Mouse (Mus musculus) liver, embryonic 15.5 days (tissue): Measurements from ENCODE around the gene Lonp1. TPM values are rescaled to one million over a fixed set of nuclear protein-coding genes. Genes with fewer than 3 reads are reported as not detected.
"Not testable (repeated sequence)": the region's sequence is repeated elsewhere in the genome, so short reads cannot be mapped to it uniquely, and the experiment has no call there.

Experiments used
- ATAC-seq: fragments of 200-750 bp; cut with Nextera tagmentation; 2 replicates; pipeline ENCODE4 v1.8.0; 2017; ENCODE audit warnings: moderate number of reproducible peaks, mild to moderate bottlenecking, moderate library complexity; ENCODE audit not compliant: insufficient read depth
- H3K27ac ChIP-seq: fragments of 300-500 bp; sonication (generic); replicated peaks from 2 replicates; pipeline ENCODE4 v1.5.1; 2015; ENCODE audit warnings: mild to moderate bottlenecking, inconsistent platforms
- H3K27me3 ChIP-seq: fragments of 300-500 bp; sonication (generic); 2 replicates; pipeline ENCODE4 v1.6.1; 2015; ENCODE audit warnings: mild to moderate bottlenecking, inconsistent platforms
- H3K36me3 ChIP-seq: fragments of 300-500 bp; sonication (generic); replicated peaks from 2 replicates; pipeline ENCODE4 v1.6.1; 2015; ENCODE audit warnings: moderate library complexity, mild to moderate bottlenecking, inconsistent platforms
- H3K4me1 ChIP-seq: fragments of 300-500 bp; sonication (generic); replicated peaks from 2 replicates; pipeline ENCODE4 v1.6.1; 2015; ENCODE audit warnings: inconsistent platforms
- H3K4me2 ChIP-seq: fragments of 300-500 bp; sonication (generic); 2 replicates; pipeline ENCODE4 v1.6.1; 2015; ENCODE audit warnings: moderate library complexity, mild to moderate bottlenecking, inconsistent platforms
- H3K4me3 ChIP-seq: fragments of 300-500 bp; sonication (generic); replicated peaks from 2 replicates; pipeline ENCODE4 v1.5.1; 2015; ENCODE audit warnings: mild to moderate bottlenecking, inconsistent platforms
- H3K9ac ChIP-seq: fragments of 300-500 bp; sonication (generic); 2 replicates; pipeline ENCODE4 v1.6.1; 2015; ENCODE audit warnings: moderate library complexity, mild to moderate bottlenecking, inconsistent platforms
- H3K9me3 ChIP-seq: fragments of 300-500 bp; sonication (generic); replicated peaks from 2 replicates; pipeline ENCODE4 v1.6.1; 2016; ENCODE audit warnings: inconsistent platforms
- WGBS: fragments of 180-500 bp; shearing (Covaris S2); methylation state at CpG from one replicate; pipeline ENCODE4 v1.1.7; 2015; ENCODE audit warnings: mixed read lengths; ENCODE audit not compliant: insufficient replicate concordance; 5-methylcytosine and 5-hydroxymethylcytosine counted together
- polyA plus RNA-seq: library from polyadenylated mRNA; unstranded; fragments of >200 nt; fragmentation: Nextera tagmentation; extraction: Ambion mirVana; gene quantifications from 2 replicates; pipeline ENCODE4 v1.2.1, GENCODE M21; 2015

The Lonp1 gene
- polyA plus RNA-seq, 1 experiment from 2014 or later, result 36.9 TPM

DNA sequence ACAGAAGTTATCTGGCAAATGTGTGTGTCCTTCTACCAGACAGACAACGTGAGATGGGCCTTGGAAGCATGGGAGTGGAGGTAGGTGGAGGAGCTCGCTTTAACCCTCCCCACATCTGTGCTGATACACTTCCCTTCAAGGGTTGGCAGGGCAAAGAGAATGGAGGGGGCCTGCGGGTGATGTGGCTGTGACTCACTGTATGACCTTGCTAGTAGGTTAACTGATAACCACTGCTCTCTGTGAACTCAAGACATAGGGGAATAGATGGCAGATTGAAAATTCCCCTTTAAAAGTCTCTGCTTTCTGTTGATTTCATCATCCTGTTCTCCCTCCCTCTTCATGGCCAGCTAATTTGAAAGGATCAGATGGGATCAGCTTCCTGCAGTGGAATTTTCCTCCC is 1.2 kb downstream of the Lonp1 start:
- Histone ChIP-seq H3K27ac (no peak overlapping the region), H3K9ac (peak overlapping the region; percentile 70; the same call in 1 of the 2 replicates)
- WGBS, result 42% methylated on average over 3 of the region's 3 CpGs

GRCm38 (mm10) chr17:56617628-56618027 is 9.1 kb downstream of the Lonp1 start:
- H3K9ac ChIP-seq, result no peak overlapping the region
- H3K27ac ChIP-seq, result no peak overlapping the region
- peaks cover 82% of the 10 kb centered on the region for H3K36me3 ChIP-seq
- whole genome bisulfite sequencing, result 77% methylated on average over 8 of the region's 8 CpGs
- no peak for ATAC-seq
- H3K9me3 ChIP-seq, result no peaks in the 10 kb centered on the region
- no peak overlapping the region for H3K4me3 ChIP-seq
- H3K27me3 ChIP-seq, result no peaks in the 10 kb centered on the region
- peaks cover 32% of the 10 kb centered on the region for H3K4me1 ChIP-seq
- H3K4me2 ChIP-seq, result no peak overlapping the region

More for the DNA sequence above, 1.2 kb downstream of the Lonp1 start:
- Histone ChIP-seq H3K36me3 (peaks cover 45% of the 10 kb centered on the region), H3K9me3 (no peaks in the 10 kb centered on the region), H3K4me3 (peak overlapping the region; percentile 82), H3K4me1 (peaks cover 33% of the 10 kb centered on the region), H3K27me3 (peaks cover 11% of the 10 kb centered on the region), H3K4me2 (peak overlapping the region; percentile 86)
- ATAC-seq, result no peak

DNA sequence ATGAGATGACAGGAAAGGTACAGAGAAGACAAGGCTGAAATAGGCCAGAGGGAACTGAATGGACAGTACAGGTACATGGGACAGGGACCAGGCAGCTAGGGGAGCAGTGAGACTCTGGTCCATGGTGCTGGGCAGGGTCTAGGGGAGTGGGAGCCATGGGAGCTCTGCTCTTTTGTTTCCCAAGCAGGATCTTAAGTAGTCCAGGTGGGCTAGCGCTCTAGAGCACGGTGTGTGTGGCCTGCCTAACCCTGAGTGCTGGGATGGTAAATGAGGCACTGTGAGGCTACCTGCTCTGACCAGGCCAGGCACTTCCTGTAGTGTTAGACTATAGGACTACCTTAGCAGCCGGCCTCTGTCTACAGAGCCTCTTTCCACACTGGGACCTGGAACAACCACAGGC is 10.0 kb downstream of the Lonp1 start:
- H3K36me3 ChIP-seq, result peaks cover 73% of the 10 kb centered on the region
- no peak overlapping the region for H3K4me3 ChIP-seq
- no peak for ATAC-seq
- H3K4me1 ChIP-seq, result peaks cover 41% of the 10 kb centered on the region
- H3K27me3 ChIP-seq, result no peaks in the 10 kb centered on the region
- H3K27ac ChIP-seq, result no peak overlapping the region
- H3K9me3 ChIP-seq, result no peaks in the 10 kb centered on the region
- H3K9ac ChIP-seq, result no peak overlapping the region
- no peak overlapping the region for H3K4me2 ChIP-seq
- WGBS, result 75% methylated on average over 3 of the region's 3 CpGs

- no peak overlapping the region for H3K9ac ChIP-seq
- H3K4me2 ChIP-seq, result no peak overlapping the region
- peaks cover 50% of the 10 kb centered on the region for H3K4me1 ChIP-seq
- peaks cover 66% of the 10 kb centered on the region for H3K36me3 ChIP-seq
- 75% methylated on average over 4 of the region's 4 CpGs for WGBS
- no peaks in the 10 kb centered on the region for H3K27me3 ChIP-seq
- H3K9me3 ChIP-seq, result no peaks in the 10 kb centered on the region
- H3K4me3 ChIP-seq, result no peak overlapping the region
- H3K27ac ChIP-seq, result no peak overlapping the region
- ATAC-seq, result no peak
These were observed 10.9 kb downstream of the Lonp1 start for GRCm38 (mm10) chr17:56615792-56616191.

GRCm38 (mm10) chr17:56615136-56615784 is 11.4 kb downstream of the Lonp1 start:
- Histone ChIP-seq H3K4me2 (peak overlapping the region; percentile 75), H3K9me3 (no peaks in the 10 kb centered on the region), H3K4me1 (peaks cover 56% of the 10 kb centered on the region), H3K27ac (no peak overlapping the region), H3K4me3 (peak overlapping the region; percentile 69), H3K36me3 (peaks cover 61% of the 10 kb centered on the region), H3K27me3 (no peaks in the 10 kb centered on the region), H3K9ac (peak overlapping the region; percentile 66; the same call in 1 of the 2 replicates)
- 71% methylated on average over 11 of the region's 11 CpGs for WGBS
- no peak for ATAC-seq

DNA sequence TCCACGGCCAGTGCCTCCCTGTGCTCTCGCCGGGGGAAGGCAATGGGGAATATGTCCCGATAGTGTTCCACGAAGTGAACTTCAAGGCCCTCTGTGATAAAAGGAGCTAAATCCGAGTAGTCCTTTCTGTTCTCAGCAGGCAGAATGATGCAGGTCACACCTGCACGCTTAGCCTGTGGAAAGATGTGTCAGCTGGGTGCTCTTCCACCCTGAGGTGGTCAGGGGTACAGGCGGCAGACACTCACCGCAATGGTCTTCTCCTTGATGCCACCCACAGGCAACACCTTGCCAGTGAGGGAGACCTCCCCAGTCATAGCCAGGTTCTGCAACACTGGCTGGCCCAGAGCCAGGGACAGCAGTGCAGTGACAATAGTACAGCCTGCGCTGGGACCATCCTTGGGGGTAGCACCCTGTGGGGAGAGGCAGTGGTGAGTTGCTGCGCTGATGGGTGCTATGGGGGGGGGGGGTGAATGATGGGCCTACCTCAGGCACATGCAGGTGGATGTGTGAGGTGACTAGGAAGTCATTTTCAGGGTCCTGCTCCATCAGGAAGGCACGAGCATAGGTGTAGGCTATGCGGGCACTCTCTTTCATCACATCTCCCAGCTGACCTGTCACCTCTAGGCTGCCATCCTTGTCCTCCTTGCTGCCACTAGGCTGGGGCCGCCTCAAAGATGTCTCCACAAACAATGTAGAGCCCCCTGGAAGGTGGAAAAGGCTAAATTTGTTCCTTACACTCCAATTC is 12.1 kb downstream of the Lonp1 start:
- H3K27ac ChIP-seq, result peak overlapping the region; percentile 86
- no peaks in the 10 kb centered on the region for H3K27me3 ChIP-seq
- peaks cover 60% of the 10 kb centered on the region for H3K4me1 ChIP-seq
- H3K9me3 ChIP-seq, result no peaks in the 10 kb centered on the region
- H3K36me3 ChIP-seq, result peaks cover 54% of the 10 kb centered on the region
- no peak for ATAC-seq
- H3K4me3 ChIP-seq, result peak overlapping the region; percentile 69
- peak overlapping the region; percentile 75 for H3K4me2 ChIP-seq
- 14% methylated on average over 14 of the region's 14 CpGs for WGBS
- peak overlapping the region; percentile 66 for H3K9ac ChIP-seq

DNA sequence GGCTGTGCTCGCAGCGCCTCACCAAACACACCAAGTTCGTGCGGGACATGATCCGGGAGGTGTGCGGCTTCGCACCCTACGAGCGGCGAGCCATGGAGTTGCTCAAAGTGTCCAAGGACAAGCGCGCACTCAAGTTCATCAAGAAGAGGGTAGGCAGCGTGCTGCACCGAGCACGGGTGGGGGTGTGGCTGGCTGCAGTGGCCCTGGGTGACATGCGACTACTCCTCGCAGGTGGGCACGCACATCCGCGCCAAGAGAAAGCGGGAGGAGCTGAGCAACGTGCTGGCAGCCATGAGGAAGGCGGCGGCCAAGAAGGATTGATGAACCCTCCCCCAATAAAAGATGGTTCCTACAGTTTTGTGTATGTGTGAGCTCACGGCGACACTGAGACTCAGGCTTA is 12.8 kb downstream of the Lonp1 start:
- peaks cover 47% of the 10 kb centered on the region for H3K36me3 ChIP-seq

DNA sequence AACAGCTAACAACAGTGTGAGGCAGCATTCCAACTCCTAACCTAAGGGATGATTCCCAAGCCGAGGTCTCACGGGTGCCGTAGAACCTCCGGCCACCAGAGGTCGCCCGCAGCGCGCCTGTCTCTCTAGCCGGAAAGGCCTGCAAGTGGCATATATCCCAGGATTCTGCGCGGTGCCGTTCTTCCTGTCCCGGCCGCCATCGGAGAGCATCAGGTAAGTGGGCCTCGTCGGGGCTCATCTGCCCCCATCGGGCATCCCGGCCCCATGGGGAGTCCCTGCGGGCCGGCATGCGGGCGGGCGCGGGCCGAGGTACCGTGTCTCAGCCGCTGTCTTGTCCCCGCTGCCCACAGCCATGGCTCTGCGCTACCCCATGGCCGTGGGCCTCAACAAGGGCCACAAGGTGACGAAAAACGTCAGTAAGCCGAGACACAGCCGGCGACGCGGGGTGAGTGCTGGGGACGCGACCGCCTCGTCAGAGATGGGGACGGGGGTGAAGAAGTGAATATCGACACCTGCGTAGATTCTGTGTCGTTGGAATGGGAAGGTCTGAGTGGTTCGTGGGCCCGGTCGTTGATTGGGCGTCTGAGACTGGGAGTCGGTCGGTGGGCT is 13.3 kb downstream of the Lonp1 start, which contains the start of gene Rpl36:
Gene Rpl36 (plus strand): TSS at position 181 of the 609 bp plus-strand sequence.
- H3K9me3 ChIP-seq, result no peaks in the 10 kb centered on the region
- H3K4me1 ChIP-seq, result peaks cover 69% of the 10 kb centered on the region
- under 1% methylated on average over 52 of the region's 52 CpGs for WGBS
- peaks cover 41% of the 10 kb centered on the region for H3K36me3 ChIP-seq
- no peaks in the 10 kb centered on the region for H3K27me3 ChIP-seq
- peak within 1 kb of the TSS; percentile 86 for H3K27ac ChIP-seq
- H3K9ac ChIP-seq, result peak within 1 kb of the TSS; percentile 66
- H3K4me3 ChIP-seq, result peak within 1 kb of the TSS; percentile 69
- ATAC-seq, result peak; percentile 35
- peak within 1 kb of the TSS; percentile 75 for H3K4me2 ChIP-seq

More for the DNA sequence above, 12.8 kb downstream of the Lonp1 start:
- peak overlapping the region; percentile 86 for H3K27ac ChIP-seq
- under 1% methylated on average over 26 of the region's 26 CpGs for WGBS
- peak overlapping the region; percentile 66 for H3K9ac ChIP-seq
- not testable (repeated sequence) for ATAC-seq, H3K9me3 ChIP-seq, H3K27me3 ChIP-seq
- peak overlapping the region; percentile 69 for H3K4me3 ChIP-seq
- peak overlapping the region; percentile 75 for H3K4me2 ChIP-seq
- peaks cover 64% of the 10 kb centered on the region for H3K4me1 ChIP-seq

DNA sequence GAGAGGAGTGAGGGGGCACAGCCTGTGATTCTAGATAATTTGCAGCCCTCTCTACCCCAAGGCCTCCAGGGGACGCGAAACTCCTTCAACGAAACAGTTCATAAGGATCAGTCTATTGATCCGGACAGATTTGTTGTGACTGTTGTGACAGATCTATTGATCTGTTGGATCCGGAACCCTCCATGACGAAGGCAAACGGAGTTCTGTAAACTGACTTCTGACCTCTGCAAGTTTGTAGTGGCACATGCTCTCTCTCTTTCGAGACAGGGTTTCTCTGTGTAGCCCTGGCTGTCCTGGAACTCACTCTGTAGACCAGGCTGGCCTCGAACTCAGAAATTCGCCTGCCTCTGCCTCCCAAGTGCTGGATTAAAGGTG is 14.1 kb downstream of the Lonp1 start:
- Histone ChIP-seq H3K36me3 (peaks cover 39% of the 10 kb centered on the region), H3K4me3 (peak overlapping the region; percentile 41), H3K9ac (peak overlapping the region; percentile 40; the same call in 1 of the 2 replicates), H3K4me2 (peak overlapping the region; percentile 59), H3K4me1 (peaks cover 77% of the 10 kb centered on the region), H3K27ac (peak overlapping the region; percentile 86)
- ATAC-seq, H3K9me3 ChIP-seq, H3K27me3 ChIP-seq: not testable (repeated sequence)
- WGBS, result 58% methylated on average over 10 of the region's 10 CpGs

GRCm38 (mm10) chr17:56611861-56612564 is 14.7 kb downstream of the Lonp1 start:
- WGBS, result 8% methylated on average over 14 of the region's 14 CpGs
- peak; percentile 10 for ATAC-seq

More at GRCm38 (mm10) chr17:56611861-56612564, 14.7 kb downstream of the Lonp1 start:
- peak overlapping the region; percentile 41 for H3K4me3 ChIP-seq
- peak overlapping the region; percentile 40; the same call in 1 of the 2 replicates for H3K9ac ChIP-seq
- H3K4me1 ChIP-seq, result peaks cover 79% of the 10 kb centered on the region
- no peaks in the 10 kb centered on the region for H3K9me3 ChIP-seq
- H3K27me3 ChIP-seq, result no peaks in the 10 kb centered on the region
- peak overlapping the region; percentile 86 for H3K27ac ChIP-seq
- H3K4me2 ChIP-seq, result peak overlapping the region; percentile 59
- peaks cover 38% of the 10 kb centered on the region for H3K36me3 ChIP-seq
